Mouse (Mus musculus) CH12.LX (cell line): Measurements from ENCODE around the gene Slc28a3. TPM values are rescaled to one million over a fixed set of nuclear protein-coding genes. Genes with fewer than 3 reads are reported as not detected.

ENCODE experiments used
- DNase-seq: peaks from one replicate; pipeline ENCODE4 v3.0.0-alpha.2; 2013; ENCODE audit errors: extremely low read depth
- H3K27ac ChIP-seq: 2 replicates; pipeline ENCODE4 v1.5.1; 2012; ENCODE audit warnings: low read depth, mild to moderate bottlenecking, control low read depth, moderate library complexity; ENCODE audit not compliant: insufficient read depth
- H3K27me3 ChIP-seq: replicated peaks from 2 replicates; pipeline ENCODE3; 2012; ENCODE audit warnings: inconsistent platforms
- H3K36me3 ChIP-seq, 2 experiments: replicated peaks in 1 of 2; 2 replicates each; pipeline versions ENCODE3 to v1.6.1; 2012; ENCODE audit warnings: inconsistent platforms in 1 of 2, low read length in 1 of 2, mild to moderate bottlenecking in 1 of 2, mixed read lengths in 1 of 2, moderate library complexity in 1 of 2; ENCODE audit not compliant: control insufficient read depth in 1 of 2, insufficient read depth in 1 of 2
- H3K4me1 ChIP-seq, 2 experiments: 2 replicates each; pipeline ENCODE4 v1.6.1; 2012; ENCODE audit warnings: inconsistent platforms in 1 of 2, moderate library complexity in 1 of 2; ENCODE audit not compliant: insufficient read depth in 2 of 2, control insufficient read depth in 1 of 2
- H3K4me2 ChIP-seq: 2 replicates; pipeline ENCODE4 v1.6.1; 2012; ENCODE audit warnings: low read depth, mild to moderate bottlenecking, control low read depth; ENCODE audit not compliant: poor library complexity, insufficient read depth, severe bottlenecking
- H3K4me3 ChIP-seq, 3 experiments: fragments of 150-350 bp in 1 of 3; sonication (generic) in 1 of 3; replicated peaks in 1 of 3; 2 replicates each; pipeline versions ENCODE3 to v1.5.1; 2011 to 2012; ENCODE audit warnings: low read depth in 2 of 3, low read length in 2 of 3, mild to moderate bottlenecking in 2 of 3, moderate library complexity in 2 of 3, control low read depth in 1 of 3, improper control_type of control experiment in 1 of 3, inconsistent platforms in 1 of 3, mixed read lengths in 1 of 3; ENCODE audit not compliant: poor library complexity in 1 of 3
- H3K79me2 ChIP-seq: replicated peaks from 2 replicates; pipeline ENCODE4 v1.6.1; 2012; ENCODE audit warnings: mild to moderate bottlenecking, moderate library complexity; ENCODE audit not compliant: control insufficient read depth, poor library complexity, insufficient read depth, severe bottlenecking; ENCODE audit errors: extremely low read depth
- H3K9ac ChIP-seq: 2 replicates; pipeline ENCODE4 v1.6.1; 2012; ENCODE audit warnings: low read depth, mild to moderate bottlenecking, control low read depth, moderate library complexity; ENCODE audit not compliant: insufficient read depth
- H3K9me3 ChIP-seq: replicated peaks from 2 replicates; pipeline ENCODE3; 2012; ENCODE audit warnings: low read length, inconsistent platforms, mixed read lengths
- CHD1 ChIP-seq: IDR thresholded peaks from 2 replicates; pipeline ENCODE4 v1.6.1; 2012; ENCODE audit warnings: low read depth, low read length, improper control_type of control experiment, inconsistent platforms
- CHD2 ChIP-seq: IDR thresholded peaks from 2 replicates; pipeline ENCODE4 v1.6.1; 2011; ENCODE audit warnings: low read length, improper control_type of control experiment
- CTCF ChIP-seq, 2 experiments: IDR thresholded peaks in 1 of 2; conservative IDR thresholded peaks in 1 of 2; 2 replicates each; pipeline ENCODE4 v1.5.1; 2011 to 2012; ENCODE audit warnings: low read depth in 2 of 2, low read length in 2 of 2, improper control_type of control experiment in 1 of 2, inconsistent platforms in 1 of 2, mild to moderate bottlenecking in 1 of 2, moderate library complexity in 1 of 2
- E2F4 ChIP-seq: IDR thresholded peaks from 2 replicates; pipeline ENCODE4 v1.6.1; 2011; ENCODE audit warnings: low read depth, low read length, improper control_type of control experiment; ENCODE audit not compliant: insufficient replicate concordance
- ELF1 ChIP-seq: IDR thresholded peaks from 2 replicates; pipeline ENCODE4 v1.6.1; 2014; ENCODE audit warnings: low read depth, mild to moderate bottlenecking, inconsistent platforms, low read length, improper control_type of control experiment
- EP300 ChIP-seq: IDR thresholded peaks from 2 replicates; pipeline ENCODE4 v1.6.1; 2011; ENCODE audit warnings: low read length, improper control_type of control experiment
- ETS1 ChIP-seq: conservative IDR thresholded peaks from 2 replicates; pipeline ENCODE4 v1.6.1; 2012; ENCODE audit warnings: low read depth, mild to moderate bottlenecking, inconsistent platforms, low read length, improper control_type of control experiment, moderate library complexity
- GABPA ChIP-seq: IDR thresholded peaks from 2 replicates; pipeline ENCODE4 v1.6.1; 2012; ENCODE audit warnings: low read depth, low read length, improper control_type of control experiment, inconsistent platforms; ENCODE audit not compliant: insufficient replicate concordance
- IRF4 ChIP-seq: IDR thresholded peaks from 2 replicates; pipeline ENCODE4 v1.6.1; 2014; ENCODE audit warnings: low read depth, mild to moderate bottlenecking, inconsistent platforms, low read length, improper control_type of control experiment
- JUND ChIP-seq: conservative IDR thresholded peaks from 2 replicates; pipeline ENCODE4 v1.6.1; 2011; ENCODE audit warnings: low read depth, low read length, improper control_type of control experiment
- MAX ChIP-seq: IDR thresholded peaks from 2 replicates; pipeline ENCODE4 v1.6.1; 2011; ENCODE audit warnings: low read length, improper control_type of control experiment
- MEF2A ChIP-seq: IDR thresholded peaks from 2 replicates; pipeline ENCODE4 v1.6.1; 2014; ENCODE audit warnings: low read depth, mild to moderate bottlenecking, inconsistent platforms, low read length, improper control_type of control experiment, borderline replicate concordance
- MXI1 ChIP-seq: IDR thresholded peaks from 2 replicates; pipeline ENCODE4 v1.6.1; 2011; ENCODE audit warnings: mild to moderate bottlenecking, low read depth, low read length, improper control_type of control experiment
- NELFE ChIP-seq: IDR thresholded peaks from 2 replicates; pipeline ENCODE4 v1.6.1; 2011; ENCODE audit warnings: low read depth, low read length, improper control_type of control experiment
- NRF1 ChIP-seq: IDR thresholded peaks from 2 replicates; pipeline ENCODE4 v1.6.1; 2014; ENCODE audit warnings: low read depth, mild to moderate bottlenecking, inconsistent platforms, low read length, improper control_type of control experiment, moderate library complexity
- PAX5 ChIP-seq: IDR thresholded peaks from 2 replicates; pipeline ENCODE4 v1.6.1; 2012; ENCODE audit warnings: low read length, inconsistent platforms, mixed read lengths
- RAD21 ChIP-seq: IDR thresholded peaks from 2 replicates; pipeline ENCODE4 v1.6.1; 2011; ENCODE audit warnings: low read depth, mild to moderate bottlenecking, low read length, improper control_type of control experiment, moderate library complexity
- SMC3 ChIP-seq: IDR thresholded peaks from 2 replicates; pipeline ENCODE4 v1.6.1; 2011; ENCODE audit warnings: low read depth, low read length, improper control_type of control experiment
- TBP ChIP-seq: conservative IDR thresholded peaks from 2 replicates; pipeline ENCODE4 v1.6.1; 2011; ENCODE audit warnings: low read depth, low read length, improper control_type of control experiment
- TCF12 ChIP-seq: IDR thresholded peaks from 2 replicates; pipeline ENCODE4 v1.6.1; 2014; ENCODE audit warnings: low read depth, mild to moderate bottlenecking, inconsistent platforms, low read length, improper control_type of control experiment
- UBTF ChIP-seq: IDR thresholded peaks from 2 replicates; pipeline ENCODE4 v1.6.1; 2012; ENCODE audit warnings: low read depth, mild to moderate bottlenecking, inconsistent platforms, low read length, improper control_type of control experiment, moderate library complexity
- USF1 ChIP-seq: IDR thresholded peaks from 2 replicates; pipeline ENCODE4 v1.6.1; 2014; ENCODE audit warnings: low read depth, mild to moderate bottlenecking, inconsistent platforms, low read length, improper control_type of control experiment
- USF2 ChIP-seq: conservative IDR thresholded peaks from 2 replicates; pipeline ENCODE4 v1.6.1; 2011; ENCODE audit warnings: low read depth, low read length, improper control_type of control experiment
- ZC3H11A ChIP-seq: IDR thresholded peaks from 2 replicates; pipeline ENCODE4 v1.6.1; 2012; ENCODE audit warnings: low read depth, mild to moderate bottlenecking, inconsistent platforms, low read length, improper control_type of control experiment
- ZKSCAN1 ChIP-seq: IDR thresholded peaks from 2 replicates; pipeline ENCODE4 v1.6.1; 2012; ENCODE audit warnings: low read depth, inconsistent platforms, low read length, improper control_type of control experiment, borderline replicate concordance
- ZMIZ1 ChIP-seq: IDR thresholded peaks from 2 replicates; pipeline ENCODE4 v1.6.1; 2012; ENCODE audit warnings: low read depth, mild to moderate bottlenecking, inconsistent platforms, low read length, improper control_type of control experiment
- dilution Hi-C: fragments of 300-500 bp; cut with MboI; formaldehyde crosslinking; loops from 2 replicates; pipeline ENCODE4 v1.14.3; 2020; ENCODE audit warnings: low sequenced_read_pairs; ENCODE audit not compliant: extremely low pct_unique_long_range_greater_than_20kb, extremely low pct_ligation_motif_present
- in situ Hi-C: fragments of 300-500 bp; cut with MboI; formaldehyde crosslinking; loops from 3 replicates; pipeline ENCODE4 v1.14.3; 2019; ENCODE audit warnings: low sequenced_read_pairs, low pct_ligation_motif_present, low pct_unique_long_range_greater_than_20kb, mixed read lengths
- polyA plus RNA-seq: library from polyadenylated mRNA; unstranded; fragments of >175 nt; gene quantifications from 2 replicates; pipeline ENCODE4 v1.2.1, GENCODE M21; 2012; ENCODE audit warnings: low read depth; ENCODE audit not compliant: insufficient read length
- total RNA-seq, 2 experiments: library from RNA; depleted of rRNA; stranded (reverse); fragments of 300-350 nt in 1 of 2; fragments of >200 nt in 1 of 2; gene quantifications; 2 replicates each; pipeline ENCODE4 v1.2.3; 2012 to 2014

Gene Slc28a3
- total and polyA plus RNA-seq, 3 experiments: not detected

DNA sequence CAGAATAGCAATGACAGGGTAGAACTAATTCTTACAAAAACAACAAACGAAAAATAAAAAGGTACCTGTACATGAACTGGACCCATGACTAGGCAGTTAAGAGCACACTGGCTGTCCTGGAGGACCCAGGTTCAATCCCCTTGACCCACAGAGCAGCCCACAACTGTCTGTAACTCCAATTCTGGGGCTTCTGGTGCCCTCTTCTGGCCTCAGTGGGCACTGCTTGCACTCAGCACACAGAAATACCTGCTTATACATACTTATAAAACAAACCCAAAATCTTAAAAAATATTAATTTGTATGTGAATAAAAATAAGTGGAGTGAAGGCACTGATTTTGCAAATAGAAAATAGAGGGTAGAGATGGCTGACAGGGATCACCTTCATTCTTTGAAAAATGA, 54.7 kb downstream of the Slc28a3 start:
- dilution Hi-C loops: no loop called here
- in situ Hi-C loops: no loop called here
- Histone ChIP-seq H3K79me2 (no peaks in the 10 kb centered on the region), H3K9ac (no peak overlapping the region), H3K9me3 (no peaks in the 10 kb centered on the region), H3K27me3 (no peaks in the 10 kb centered on the region), H3K36me3 (no peaks in the 10 kb centered on the region), H3K27ac (no peak overlapping the region), H3K4me1 (peaks cover 7 to 8% of the 10 kb centered on the region in 2 experiments), H3K4me2 (no peak overlapping the region), H3K4me3 (no peak overlapping the region)
- peak; percentile 44 to 62; a peak in 3 of 4 replicates for TF ChIP-seq CTCF (conservative IDR thresholded peaks at IDR 0.05 in 1 of 2, IDR thresholded peaks at IDR 0.05 in 1 of 2; ENCODE audit: low read depth in 2 of 2, low read length in 2 of 2)
- TF ChIP-seq NELFE: no peak
- peak; percentile 36 for TF ChIP-seq SMC3
- TF ChIP-seq ELF1: no peak
- TF ChIP-seq ZC3H11A: no peak
- TF ChIP-seq NRF1: no peak
- TF ChIP-seq RAD21: peak; percentile 50
- no peak for DNase-seq

DNA sequence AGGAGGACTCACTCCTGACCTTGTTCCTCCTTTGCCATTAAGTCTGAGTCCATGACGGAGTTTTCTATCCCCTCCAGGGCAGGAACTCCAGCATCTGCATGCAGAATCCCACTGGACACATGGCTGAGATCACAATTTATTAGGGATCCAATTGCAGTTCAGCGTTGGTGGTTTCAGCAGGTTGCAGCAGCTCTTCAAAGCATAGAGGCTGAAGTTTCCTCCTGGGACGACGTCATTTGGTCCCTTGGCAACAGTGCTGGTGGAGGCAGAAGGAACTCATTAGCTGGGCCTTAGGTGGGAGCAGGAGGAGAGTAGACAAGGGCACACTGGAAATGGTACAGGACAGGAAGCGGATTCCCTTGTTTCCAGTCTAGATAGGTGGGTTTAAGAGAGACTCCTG, 55.1 kb downstream of the Slc28a3 start:
- in situ Hi-C loops (no loop called here), dilution Hi-C loops (no loop called here)
- H3K27me3 ChIP-seq: no peaks in the 10 kb centered on the region
- TF ChIP-seq ELF1 (no peak), MEF2A (no peak), GABPA (no peak), ZKSCAN1 (no peak), TBP (no peak), CHD1 (no peak), IRF4 (no peak)
- H3K4me1 ChIP-seq: peaks cover 7 to 11% of the 10 kb centered on the region in 2 experiments
- H3K9me3 ChIP-seq: no peaks in the 10 kb centered on the region
- no peaks in the 10 kb centered on the region for H3K79me2 ChIP-seq
- no peak overlapping the region for H3K4me3 ChIP-seq
- H3K27ac ChIP-seq: no peak overlapping the region
- H3K36me3 ChIP-seq: no peaks in the 10 kb centered on the region
- H3K9ac ChIP-seq: no peak overlapping the region
- no peak for DNase-seq
- no peak overlapping the region for H3K4me2 ChIP-seq

DNA sequence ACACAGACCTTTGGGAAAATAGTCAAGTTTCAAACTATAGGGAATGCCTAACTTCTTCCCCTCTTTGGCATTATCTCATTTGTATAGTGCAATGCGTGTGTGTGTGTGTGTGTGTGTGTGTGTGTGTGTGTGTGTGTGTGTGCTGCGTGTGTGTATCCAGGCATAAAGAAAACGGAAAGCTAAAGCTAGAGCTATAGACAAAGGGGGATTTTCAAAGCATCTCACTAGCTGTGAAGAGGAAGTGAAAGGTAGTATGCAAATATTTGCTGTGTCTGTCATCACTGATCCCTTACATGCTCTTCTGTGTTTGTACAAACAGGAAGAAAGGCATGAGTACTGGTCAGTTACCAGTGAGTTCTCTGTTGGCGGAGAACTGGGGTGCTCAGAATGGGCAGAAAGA, 58.8 kb downstream of the Slc28a3 start:
- Histone ChIP-seq H3K9me3 (no peaks in the 10 kb centered on the region), H3K36me3 (no peaks in the 10 kb centered on the region), H3K4me3 (no peak overlapping the region), H3K4me1 (peaks cover 7 to 11% of the 10 kb centered on the region in 2 experiments), H3K27ac (no peak overlapping the region), H3K9ac (no peak overlapping the region), H3K79me2 (no peaks in the 10 kb centered on the region), H3K4me2 (peak overlapping the region; percentile 3; the same call in 1 of the 2 replicates), H3K27me3 (no peaks in the 10 kb centered on the region)
- in situ Hi-C loops: no loop called here
- DNase-seq: peak; percentile 90
- dilution Hi-C loops: no loop called here
- TF ChIP-seq JUND (peak; percentile 63; the same call in 1 of the 2 replicates), NELFE (no peak), MAX (peak; percentile 67; the same call in 1 of the 2 replicates), TBP (no peak), USF1 (no peak), E2F4 (no peak), EP300 (peak; percentile 97), CHD1 (no peak), ZKSCAN1 (no peak), UBTF (no peak), CHD2 (peak; percentile 61), ZC3H11A (no peak), USF2 (no peak), SMC3 (no peak), MXI1 (peak; percentile 58; the same call in 1 of the 2 replicates), ZMIZ1 (no peak), ETS1 (peak; percentile 80), PAX5 (no peak), TCF12 (peak; percentile 63; the same call in 1 of the 2 replicates)
